Mouse (Mus musculus) limb, embryonic 11.5 days (tissue): ENCODE results near the gene Edem3. TPM values are rescaled to one million over a fixed set of nuclear protein-coding genes. Genes with fewer than 3 reads are reported as not detected.

Experiments used
- ATAC-seq: fragments of 200-750 bp; cut with Nextera tagmentation; 2 replicates; pipeline ENCODE4 v1.8.0; 2017; ENCODE audit warnings: low read depth; ENCODE audit not compliant: insufficient number of reproducible peaks, low FRiP score, low TSS enrichment
- DNase-seq: peaks from one replicate; pipeline ENCODE4 v3.0.0-alpha.2; 2015; ENCODE audit warnings: low spot score
- H3K27ac ChIP-seq: fragments of 300-500 bp; sonication (generic); replicated peaks from 2 replicates; pipeline ENCODE4 v1.5.1; 2014; ENCODE audit warnings: low read depth, mild to moderate bottlenecking, low read length
- H3K27me3 ChIP-seq: fragments of 300-500 bp; sonication (generic); 2 replicates; pipeline ENCODE4 v1.6.1; 2014; ENCODE audit warnings: mild to moderate bottlenecking, low read length, mixed read lengths; ENCODE audit not compliant: control insufficient read depth, insufficient read depth
- H3K36me3 ChIP-seq: fragments of 300-500 bp; sonication (generic); 2 replicates; pipeline ENCODE4 v1.6.1; 2014; ENCODE audit warnings: mild to moderate bottlenecking, low read length, moderate library complexity, mixed read lengths; ENCODE audit not compliant: control insufficient read depth, insufficient read depth
- H3K4me1 ChIP-seq: fragments of 300-500 bp; sonication (generic); 2 replicates; pipeline ENCODE4 v1.6.1; 2014; ENCODE audit warnings: low read length, mixed read lengths; ENCODE audit not compliant: control insufficient read depth, insufficient read depth
- H3K4me2 ChIP-seq: fragments of 300-500 bp; sonication (generic); 2 replicates; pipeline ENCODE4 v1.6.1; 2014; ENCODE audit warnings: low read depth, mild to moderate bottlenecking, moderate library complexity; ENCODE audit not compliant: severe bottlenecking
- H3K4me3 ChIP-seq: fragments of 300-500 bp; sonication (generic); 2 replicates; pipeline ENCODE4 v1.5.1; 2014; ENCODE audit warnings: low read depth, low read length
- H3K9ac ChIP-seq: fragments of 300-500 bp; sonication (generic); 2 replicates; pipeline ENCODE4 v1.6.1; 2014; ENCODE audit warnings: mild to moderate bottlenecking, low read length
- H3K9me3 ChIP-seq: fragments of 300-500 bp; sonication (generic); 2 replicates; pipeline ENCODE4 v1.6.1; 2016; ENCODE audit warnings: low read length; ENCODE audit not compliant: control insufficient read depth
- WGBS: fragments of 180-500 bp; shearing (Covaris S2); extraction: QIAGEN DNeasy Blood & Tissue Kit; methylation state at CpG from one replicate; pipeline ENCODE4 v1.1.7; 2014; 5-methylcytosine and 5-hydroxymethylcytosine counted together
- polyA plus RNA-seq: library from polyadenylated mRNA; unstranded; fragments of >200 nt; fragmentation: Nextera tagmentation; extraction: Ambion mirVana; gene quantifications from 2 replicates; pipeline ENCODE4 v1.2.1, GENCODE M21; 2014

The Edem3 gene
- polyA plus RNA-seq, 1 experiment from 2014 or later, result 20.7 TPM

- no peaks in the 10 kb centered on the region for H3K36me3 ChIP-seq
- 0 out of 2 replicates have a peak, but pooled peaks cover 7% of the 10 kb centered on the region for H3K4me1 ChIP-seq
- DNase-seq (no peak), ATAC-seq (no peak)
- H3K27me3 ChIP-seq, result no peaks in the 10 kb centered on the region
- H3K27ac ChIP-seq, result no peak overlapping the region
- no peak overlapping the region for H3K4me3 ChIP-seq
- no peak overlapping the region for H3K9ac ChIP-seq
- H3K9me3 ChIP-seq, result no peaks in the 10 kb centered on the region
- no peak overlapping the region for H3K4me2 ChIP-seq
Measured at GRCm38 (mm10) chr1:151713622-151714021, 41.5 kb upstream of the Edem3 start.

GRCm38 (mm10) chr1:151716024-151716710 is 39.0 kb upstream of the Edem3 start:
- no peaks in the 10 kb centered on the region for H3K9me3 ChIP-seq
- no peak overlapping the region for H3K27ac ChIP-seq
- H3K4me2 ChIP-seq, result no peak overlapping the region
- no peaks in the 10 kb centered on the region for H3K36me3 ChIP-seq
- no peak for ATAC-seq
- no peak overlapping the region for H3K4me3 ChIP-seq
- no peaks in the 10 kb centered on the region for H3K27me3 ChIP-seq
- WGBS, result 78% methylated on average over 11 of the region's 11 CpGs
- no peak for DNase-seq
- H3K9ac ChIP-seq, result no peak overlapping the region
- H3K4me1 ChIP-seq, result no peaks in the 10 kb centered on the region

GRCm38 (mm10) chr1:151717624-151718023 is 37.5 kb upstream of the Edem3 start:
- H3K4me1 ChIP-seq, result no peaks in the 10 kb centered on the region
- H3K36me3 ChIP-seq, result no peaks in the 10 kb centered on the region
- H3K27me3 ChIP-seq, result no peaks in the 10 kb centered on the region
- H3K27ac ChIP-seq, result no peak overlapping the region
- no peaks in the 10 kb centered on the region for H3K9me3 ChIP-seq
- H3K9ac ChIP-seq, result no peak overlapping the region
- WGBS, result 93% methylated on average over 5 of the region's 5 CpGs
- no peak for ATAC-seq
- DNase-seq, result no peak
- no peak overlapping the region for H3K4me2 ChIP-seq
- no peak overlapping the region for H3K4me3 ChIP-seq

- ATAC-seq (no peak), DNase-seq (no peak)
- H3K4me1 ChIP-seq, result no peaks in the 10 kb centered on the region
- no peak overlapping the region for H3K4me2 ChIP-seq
- H3K27me3 ChIP-seq, result no peaks in the 10 kb centered on the region
- 84% methylated on average over 8 of the region's 8 CpGs for WGBS
- no peak overlapping the region for H3K9ac ChIP-seq
- no peaks in the 10 kb centered on the region for H3K9me3 ChIP-seq
- no peak overlapping the region for H3K4me3 ChIP-seq
- no peak overlapping the region for H3K27ac ChIP-seq
- no peaks in the 10 kb centered on the region for H3K36me3 ChIP-seq
Measured at GRCm38 (mm10) chr1:151718575-151718974, 36.6 kb upstream of the Edem3 start.

GRCm38 (mm10) chr1:151719911-151720310 is 35.3 kb upstream of the Edem3 start:
- Histone ChIP-seq H3K4me3 (no peak overlapping the region), H3K9ac (no peak overlapping the region), H3K27ac (no peak overlapping the region), H3K9me3 (no peaks in the 10 kb centered on the region), H3K36me3 (no peaks in the 10 kb centered on the region), H3K4me1 (no peaks in the 10 kb centered on the region), H3K27me3 (no peaks in the 10 kb centered on the region), H3K4me2 (no peak overlapping the region)
- no peak for DNase-seq
- 53% methylated on average over 5 of the region's 5 CpGs for WGBS
- ATAC-seq, result no peak

- Histone ChIP-seq H3K4me1 (no peaks in the 10 kb centered on the region), H3K9ac (no peak overlapping the region), H3K27me3 (no peaks in the 10 kb centered on the region), H3K4me2 (no peak overlapping the region), H3K4me3 (no peak overlapping the region), H3K9me3 (no peaks in the 10 kb centered on the region), H3K36me3 (no peaks in the 10 kb centered on the region), H3K27ac (no peak overlapping the region)
- DNase-seq (no peak), ATAC-seq (no peak)
- WGBS, result 94% methylated on average over 2 of the region's 2 CpGs
Measured at GRCm38 (mm10) chr1:151720566-151720965, 34.6 kb upstream of the Edem3 start.

- H3K4me3 ChIP-seq, result no peak overlapping the region
- no peaks in the 10 kb centered on the region for H3K36me3 ChIP-seq
- WGBS, result 84% methylated on average over 10 of the region's 10 CpGs
- no peak overlapping the region for H3K9ac ChIP-seq
- ATAC-seq, result no peak
- H3K27me3 ChIP-seq, result no peaks in the 10 kb centered on the region
- H3K4me2 ChIP-seq, result no peak overlapping the region
- H3K9me3 ChIP-seq, result no peaks in the 10 kb centered on the region
- DNase-seq, result no peak
- H3K4me1 ChIP-seq, result no peaks in the 10 kb centered on the region
- H3K27ac ChIP-seq, result no peak overlapping the region
Measured at GRCm38 (mm10) chr1:151721357-151721983, 33.7 kb upstream of the Edem3 start.

GRCm38 (mm10) chr1:151723771-151724170 is 31.4 kb upstream of the Edem3 start:
- no peaks in the 10 kb centered on the region for H3K4me1 ChIP-seq
- no peak overlapping the region for H3K9ac ChIP-seq
- H3K9me3 ChIP-seq, result no peaks in the 10 kb centered on the region
- no peak overlapping the region for H3K4me3 ChIP-seq
- H3K27ac ChIP-seq, result no peak overlapping the region
- no peaks in the 10 kb centered on the region for H3K36me3 ChIP-seq
- DNase-seq (no peak), ATAC-seq (no peak)
- WGBS, result 85% methylated on average over 4 of the region's 4 CpGs
- H3K27me3 ChIP-seq, result no peaks in the 10 kb centered on the region
- H3K4me2 ChIP-seq, result no peak overlapping the region
